Mouse (Mus musculus) c-Kit-positive CD71-positive TER-119-positive erythroid progenitor cells, embryonic 14.5 days (primary cell): ENCODE measurements at regions not wholly inside any gene's neighbourhood (a gene's known extent, or its start where the extent isn't known, plus 50 kb on each side); places are given as distances from the start of the nearest gene placed in this dataset.

ENCODE experiments used
- DNase-seq: peaks from one replicate; pipeline ENCODE4 v3.0.0-alpha.2; 2013; ENCODE audit warnings: low spot score

DNA sequence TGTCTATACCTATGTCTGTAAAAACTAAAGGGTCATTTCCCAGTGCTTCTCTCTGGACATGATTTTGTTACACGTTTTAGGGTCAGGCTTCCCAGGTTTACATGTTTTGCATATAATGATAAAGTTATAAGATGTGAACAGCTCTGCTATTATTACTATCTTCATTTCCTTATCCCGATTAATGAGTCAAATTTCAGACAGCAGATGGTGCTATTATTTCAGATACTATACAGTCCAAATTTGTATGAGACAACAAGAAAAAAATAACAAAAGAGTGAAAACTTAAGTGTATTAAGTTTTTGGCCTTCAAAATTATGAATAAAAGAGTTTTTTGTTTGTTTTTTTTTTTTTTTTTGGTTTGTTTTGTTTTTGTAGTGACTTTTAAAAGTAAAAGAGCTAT, 922.9 kb upstream of the Ppp6c start:
- no peak for DNase-seq

DNA sequence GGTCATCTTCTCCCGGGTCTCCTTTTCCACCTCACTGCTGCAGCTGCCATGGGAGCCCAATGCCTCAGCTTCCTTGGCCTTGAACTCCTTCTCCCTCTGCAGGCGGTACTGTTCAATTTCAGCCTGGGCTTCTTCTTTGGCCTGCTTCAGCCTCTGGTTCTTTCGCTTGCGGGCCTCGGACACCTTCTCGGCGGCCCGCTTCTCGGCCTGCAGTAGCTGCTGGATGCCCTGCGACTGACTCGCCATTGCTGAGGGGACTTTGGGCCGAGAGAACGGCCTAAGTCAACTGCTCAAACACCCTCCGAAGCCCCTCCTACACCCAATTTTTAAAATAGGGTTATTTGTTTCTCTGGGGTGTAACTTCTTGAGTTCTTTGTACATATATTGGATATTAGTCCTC, 901.4 kb upstream of the Ppp6c start:
- DNase-seq = peak; percentile 4

DNA sequence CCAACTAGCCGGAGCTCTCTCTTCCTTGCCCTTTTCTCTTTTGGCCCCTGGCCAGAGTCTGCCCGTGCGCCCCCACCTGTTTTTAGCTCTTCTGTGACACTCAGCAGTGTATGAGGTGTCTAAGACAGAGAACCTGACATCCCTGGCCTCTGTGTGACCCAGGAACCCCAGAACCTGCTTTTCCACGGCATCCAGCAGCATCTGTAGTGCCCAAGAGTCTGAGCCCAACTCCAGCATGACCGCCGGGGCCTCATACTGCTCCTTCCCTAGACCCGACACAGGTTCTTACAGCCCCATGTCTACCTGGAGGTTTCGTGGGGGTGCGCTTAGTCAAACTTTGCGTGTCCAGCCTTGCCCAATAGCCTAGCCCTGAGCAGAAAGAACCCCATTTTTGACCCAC, 892.9 kb upstream of the Ppp6c start:
- DNase-seq = no peak

DNA sequence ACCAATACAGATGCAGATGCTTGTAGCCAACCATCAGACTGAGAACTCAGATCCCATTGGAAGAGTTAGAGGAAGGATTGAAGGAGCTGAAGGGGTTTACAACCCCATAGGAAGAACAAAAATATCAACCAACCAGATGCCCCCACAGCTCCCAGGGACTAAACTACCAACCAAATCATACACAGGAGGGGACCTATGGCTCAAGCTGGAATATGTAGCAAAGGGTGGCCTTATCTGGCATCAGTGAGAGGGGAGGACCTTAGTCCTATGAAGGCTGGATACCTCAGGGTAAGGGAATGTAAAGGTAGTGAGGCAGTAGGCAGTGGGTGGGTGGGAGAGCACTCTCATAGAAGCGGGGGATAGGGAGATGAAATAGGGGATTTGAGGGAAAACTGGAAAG, 888.2 kb upstream of the Ppp6c start:
- no peak for DNase-seq
